Mouse (Mus musculus) intestine, embryonic 16.5 days (tissue): ENCODE data around the gene Plekhm2. TPM values are rescaled to one million over a fixed set of nuclear protein-coding genes. Genes with fewer than 3 reads are reported as not detected.

Experiments used
- ATAC-seq: fragments of 200-750 bp; cut with Nextera tagmentation; 2 replicates; pipeline ENCODE4 v1.8.0; 2017; ENCODE audit warnings: moderate TSS enrichment, moderate library complexity
- H3K27ac ChIP-seq: fragments of 300-500 bp; sonication (generic); 2 replicates; pipeline ENCODE4 v1.5.1; 2014; ENCODE audit warnings: mild to moderate bottlenecking, low read length
- H3K27me3 ChIP-seq: fragments of 300-500 bp; sonication (generic); replicated peaks from 2 replicates; pipeline ENCODE4 v1.6.1; 2014; ENCODE audit warnings: low read length, control low read depth, mixed read lengths; ENCODE audit not compliant: control insufficient read depth, insufficient read depth
- H3K36me3 ChIP-seq: fragments of 300-500 bp; sonication (generic); 2 replicates; pipeline ENCODE4 v1.6.1; 2014; ENCODE audit warnings: low read length, control low read depth; ENCODE audit not compliant: control insufficient read depth, insufficient read depth
- H3K4me1 ChIP-seq: fragments of 300-500 bp; sonication (generic); 2 replicates; pipeline ENCODE4 v1.6.1; 2014; ENCODE audit warnings: low read length, control low read depth, mixed read lengths; ENCODE audit not compliant: control insufficient read depth, insufficient read depth
- H3K4me2 ChIP-seq: fragments of 300-500 bp; sonication (generic); 2 replicates; pipeline ENCODE4 v1.6.1; 2014; ENCODE audit warnings: low read depth, low read length, control low read depth
- H3K4me3 ChIP-seq: fragments of 300-500 bp; sonication (generic); 2 replicates; pipeline ENCODE4 v1.5.1; 2014; ENCODE audit warnings: mild to moderate bottlenecking, low read length
- H3K9ac ChIP-seq: fragments of 300-500 bp; sonication (generic); 2 replicates; pipeline ENCODE4 v1.6.1; 2014; ENCODE audit warnings: low read depth, low read length
- H3K9me3 ChIP-seq: fragments of 300-500 bp; sonication (generic); 2 replicates; pipeline ENCODE4 v1.6.1; 2016; ENCODE audit warnings: low read length, control low read depth; ENCODE audit not compliant: control insufficient read depth
- WGBS: fragments of 180-500 bp; shearing (Covaris S2); extraction: QIAGEN DNeasy Blood & Tissue Kit; methylation state at CpG from one replicate; pipeline ENCODE4 v1.1.7; 2014; 5-methylcytosine and 5-hydroxymethylcytosine counted together
- polyA plus RNA-seq: library from polyadenylated mRNA; unstranded; fragments of >200 nt; fragmentation: Nextera tagmentation; extraction: Ambion mirVana; gene quantifications from 2 replicates; pipeline ENCODE4 v1.2.1, GENCODE M21; 2015

Gene Plekhm2
- polyA plus RNA-seq, 1 experiment from 2014 or later = 5.5 TPM

DNA sequence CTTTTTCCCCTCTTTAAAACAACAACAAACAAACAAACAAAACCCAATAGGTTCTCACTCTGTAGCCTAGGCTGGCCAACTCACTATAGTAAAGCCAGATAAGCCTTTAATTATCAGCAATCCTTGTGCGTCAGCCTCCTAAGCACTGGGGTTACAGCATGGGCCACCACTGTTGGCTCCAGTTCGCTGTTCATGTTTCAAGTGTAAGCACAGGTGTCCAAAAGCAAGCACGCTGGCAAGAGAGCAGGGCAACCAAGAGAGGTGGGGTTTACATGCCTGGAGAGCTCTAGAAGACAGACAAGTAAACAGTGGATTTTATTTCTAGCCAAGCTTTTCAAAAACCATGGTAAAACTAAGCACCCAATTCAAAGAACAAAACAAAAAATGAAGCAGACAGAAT, 21.4 kb upstream of the Plekhm2 start:
- H3K27ac ChIP-seq = no peak overlapping the region
- H3K9me3 ChIP-seq = no peaks in the 10 kb centered on the region
- WGBS = 88% methylated on average over 3 of the region's 3 CpGs
- H3K4me1 ChIP-seq = 0 out of 2 replicates have a peak, but pooled peaks cover 5% of the 10 kb centered on the region
- no peaks in the 10 kb centered on the region for H3K27me3 ChIP-seq
- peaks cover 26% of the 10 kb centered on the region for H3K36me3 ChIP-seq
- H3K9ac ChIP-seq = no peak overlapping the region
- no peak overlapping the region for H3K4me2 ChIP-seq
- H3K4me3 ChIP-seq = no peak overlapping the region
- no peak for ATAC-seq

- ATAC-seq = no peak
- H3K27me3 ChIP-seq = no peaks in the 10 kb centered on the region
- H3K36me3 ChIP-seq = peaks cover 26% of the 10 kb centered on the region
- no peak within 1 kb of the TSS for H3K27ac ChIP-seq
- H3K4me3 ChIP-seq = no peak within 1 kb of the TSS
- 0 out of 2 replicates have a peak, but pooled peaks cover 5% of the 10 kb centered on the region for H3K4me1 ChIP-seq
- no peak within 1 kb of the TSS for H3K9ac ChIP-seq
- H3K4me2 ChIP-seq = no peak within 1 kb of the TSS
- no peaks in the 10 kb centered on the region for H3K9me3 ChIP-seq
- 96% methylated on average over 6 of the region's 6 CpGs for WGBS
Observed at GRCm38 (mm10) chr4:141685499-141685898, 20.8 kb upstream of the Plekhm2 start, which contains the start of gene Rsc1a1. Gene Rsc1a1, minus strand, starts transcription at chr4:141685599.

DNA sequence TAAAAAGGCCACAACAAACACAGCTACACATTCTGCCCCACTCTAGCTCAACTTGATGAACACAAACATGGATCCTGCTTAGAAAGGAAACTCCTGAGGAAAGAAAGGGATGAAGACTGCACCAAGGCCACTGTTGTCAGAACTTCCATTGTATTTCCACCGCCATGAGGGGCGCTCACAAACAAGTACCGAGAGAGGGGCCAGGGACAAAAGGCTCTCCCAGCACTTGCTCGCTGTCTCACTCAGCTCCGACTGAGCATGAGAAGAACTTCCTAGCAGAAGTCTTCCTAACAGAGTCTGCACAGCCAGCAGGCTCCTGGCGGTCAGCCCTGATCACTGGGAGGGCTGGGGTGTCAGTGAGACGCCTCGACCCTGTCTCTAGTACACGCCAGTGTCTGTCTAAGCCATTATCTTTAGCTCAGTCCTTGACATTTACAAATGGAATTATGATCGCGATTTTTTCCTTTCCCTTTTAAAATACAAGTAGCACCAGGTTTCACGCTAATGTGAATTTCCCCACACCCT, 18.1 kb upstream of the Plekhm2 start:
- H3K27ac ChIP-seq = 0 out of 2 replicates have a peak overlapping the region, but pooled peaks have one; percentile 2
- H3K9me3 ChIP-seq = no peaks in the 10 kb centered on the region
- no peak overlapping the region for H3K9ac ChIP-seq
- H3K4me3 ChIP-seq = no peak overlapping the region
- H3K27me3 ChIP-seq = no peaks in the 10 kb centered on the region
- 70% methylated on average over 12 of the region's 12 CpGs for WGBS
- peaks cover 20% of the 10 kb centered on the region for H3K36me3 ChIP-seq
- no peak for ATAC-seq
- H3K4me2 ChIP-seq = no peak overlapping the region
- H3K4me1 ChIP-seq = 0 out of 2 replicates have a peak, but pooled peaks cover 5% of the 10 kb centered on the region

DNA sequence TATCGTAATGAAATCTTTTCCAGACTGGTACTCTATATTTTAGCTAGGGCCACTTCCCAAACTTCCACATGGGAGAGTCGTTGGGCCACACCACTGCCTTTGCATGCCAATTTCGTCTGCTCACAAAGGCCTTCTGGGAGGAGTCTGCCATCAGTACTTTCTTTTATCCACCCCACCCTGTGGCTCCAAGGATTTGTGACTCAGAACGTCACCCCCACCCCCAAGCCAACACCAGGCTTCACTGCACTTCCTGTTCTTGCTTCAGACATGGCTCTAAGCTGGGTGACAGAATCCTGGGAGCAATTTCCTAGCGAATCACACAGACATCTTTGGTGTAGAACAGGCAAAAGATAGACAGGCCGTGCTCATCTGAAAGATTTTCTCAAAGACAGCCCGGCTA, 17.1 kb upstream of the Plekhm2 start:
- no peak overlapping the region for H3K4me2 ChIP-seq
- H3K4me3 ChIP-seq = no peak overlapping the region
- 0 out of 2 replicates have a peak, but pooled peaks cover 5% of the 10 kb centered on the region for H3K4me1 ChIP-seq
- 64% methylated on average over 7 of the region's 7 CpGs for WGBS
- H3K27me3 ChIP-seq = no peaks in the 10 kb centered on the region
- no peak overlapping the region for H3K27ac ChIP-seq
- no peak for ATAC-seq
- H3K36me3 ChIP-seq = peaks cover 20% of the 10 kb centered on the region
- no peak overlapping the region for H3K9ac ChIP-seq
- H3K9me3 ChIP-seq = no peaks in the 10 kb centered on the region

- ATAC-seq = no peak
- Histone ChIP-seq H3K36me3 (peaks cover 20% of the 10 kb centered on the region), H3K27ac (no peak overlapping the region), H3K27me3 (no peaks in the 10 kb centered on the region), H3K4me1 (0 out of 2 replicates have a peak, but pooled peaks cover 5% of the 10 kb centered on the region), H3K4me2 (no peak overlapping the region), H3K4me3 (no peak overlapping the region), H3K9me3 (no peaks in the 10 kb centered on the region), H3K9ac (no peak overlapping the region)
- 65% methylated on average over 12 of the region's 12 CpGs for WGBS
Observed at GRCm38 (mm10) chr4:141680892-141681291, 16.2 kb upstream of the Plekhm2 start.

DNA sequence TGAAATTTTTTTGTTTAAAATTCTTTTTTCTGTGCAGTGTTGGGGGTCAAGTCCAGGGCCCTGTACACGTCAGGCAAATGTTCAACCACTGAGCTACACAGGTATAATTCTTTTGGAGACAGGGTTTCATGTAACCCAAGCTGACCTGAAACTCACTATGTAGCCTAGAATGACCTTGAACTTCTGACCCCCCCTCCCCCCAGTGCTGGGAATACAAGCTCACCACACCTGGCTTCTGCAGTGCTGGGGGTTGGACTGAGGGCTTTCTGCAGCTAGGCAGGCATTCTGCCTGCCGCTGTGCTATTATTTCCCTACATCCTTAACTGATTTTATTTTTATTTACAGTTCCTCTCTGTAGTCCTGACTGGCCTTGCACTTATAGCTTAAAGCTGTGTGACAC, 14.3 kb upstream of the Plekhm2 start:
- Histone ChIP-seq H3K4me1 (0 out of 2 replicates have a peak, but pooled peaks cover 5% of the 10 kb centered on the region), H3K9me3 (no peaks in the 10 kb centered on the region), H3K27me3 (no peaks in the 10 kb centered on the region), H3K27ac (no peak overlapping the region), H3K4me3 (no peak overlapping the region), H3K4me2 (no peak overlapping the region), H3K36me3 (peaks cover 7% of the 10 kb centered on the region; the same call in 1 of the 2 replicates), H3K9ac (no peak overlapping the region)
- no peak for ATAC-seq
- 89% methylated on average over 2 of the region's 2 CpGs for WGBS

GRCm38 (mm10) chr4:141676462-141676979, 11.8 kb upstream of the Plekhm2 start:
- Histone ChIP-seq H3K4me1 (no peaks in the 10 kb centered on the region), H3K36me3 (no peaks in the 10 kb centered on the region), H3K4me3 (no peak overlapping the region), H3K27ac (no peak overlapping the region), H3K4me2 (no peak overlapping the region), H3K9me3 (no peaks in the 10 kb centered on the region), H3K9ac (no peak overlapping the region), H3K27me3 (no peaks in the 10 kb centered on the region)
- no peak for ATAC-seq
- 80% methylated on average over 5 of the region's 5 CpGs for WGBS

DNA sequence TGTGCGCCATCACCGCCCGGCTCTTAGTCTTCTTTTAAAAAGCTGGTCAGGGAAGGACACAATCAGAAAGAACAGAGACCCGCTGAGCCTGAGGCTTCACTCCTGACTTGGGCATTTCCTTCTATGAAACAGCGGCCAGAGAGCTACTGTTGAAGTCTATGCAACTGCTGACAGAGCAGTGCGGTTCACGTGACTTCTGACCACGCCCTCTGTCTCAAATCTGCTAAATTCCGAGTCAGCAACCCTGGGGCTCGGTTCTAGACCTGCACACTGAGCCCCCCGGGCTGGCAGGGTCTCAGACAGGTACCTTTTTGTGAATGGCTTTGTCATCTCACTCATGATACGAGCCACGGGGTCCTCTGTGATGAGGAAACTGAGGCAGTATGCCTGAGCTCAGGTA, 7.6 kb upstream of the Plekhm2 start:
- H3K9me3 ChIP-seq = no peaks in the 10 kb centered on the region
- no peak for ATAC-seq
- 73% methylated on average over 13 of the region's 13 CpGs for WGBS
- no peaks in the 10 kb centered on the region for H3K4me1 ChIP-seq
- H3K4me3 ChIP-seq = no peak overlapping the region
- H3K4me2 ChIP-seq = no peak overlapping the region
- no peaks in the 10 kb centered on the region for H3K36me3 ChIP-seq
- H3K27me3 ChIP-seq = no peaks in the 10 kb centered on the region
- peak overlapping the region; percentile 6; the same call in 1 of the 2 replicates for H3K9ac ChIP-seq
- no peak overlapping the region for H3K27ac ChIP-seq

- H3K4me3 ChIP-seq = no peak overlapping the region
- no peaks in the 10 kb centered on the region for H3K27me3 ChIP-seq
- no peaks in the 10 kb centered on the region for H3K4me1 ChIP-seq
- no peak for ATAC-seq
- no peak overlapping the region for H3K27ac ChIP-seq
- no peak overlapping the region for H3K9ac ChIP-seq
- H3K9me3 ChIP-seq = no peaks in the 10 kb centered on the region
- no peak overlapping the region for H3K4me2 ChIP-seq
- no peaks in the 10 kb centered on the region for H3K36me3 ChIP-seq
- WGBS = 68% methylated on average over 4 of the region's 4 CpGs
Observed at GRCm38 (mm10) chr4:141671389-141671788, 6.7 kb upstream of the Plekhm2 start.
